In genomic region chr9:43699417-43700225, GRCm38 (mm10) we compare ENCODE assay signal across 15 mouse cellular contexts. TPM values are rescaled to one million over a fixed set of nuclear protein-coding genes. Genes with fewer than 3 reads are reported as not detected.
DNase-seq lines count a peak whose midpoint lies in the region; ATAC-seq and TF ChIP-seq lines count a peak whose summit lies in the region.
"Had no signal": no experiment of that assay in that cellular context is flagged by ENCODE, and none has a peak within 500 bp of the region (broad histone marks: within the 10 kb centered on the region; RNA-seq: fewer than 3 reads in every experiment).

No protein-coding gene starts in this region.

- no peak for TF ChIP-seq CTCF in gastrocnemius, adult 2 months (IDR thresholded peaks at IDR 0.05)

- H3K9me3 ChIP-seq in midbrain, embryonic 11.5 days (ENCODE audit: control insufficient read depth, low read length) = no peaks in the 10 kb centered on the region
- no peaks in the 10 kb centered on the region for H3K9me3 ChIP-seq in midbrain, embryonic 10.5 days (replicated peaks)
- no peaks in the 10 kb centered on the region for H3K9me3 ChIP-seq in forebrain, embryonic 14.5 days (replicated peaks; ENCODE audit: control insufficient read depth, low read length)
- H3K9me3 ChIP-seq: embryonic facial prominence, embryonic 15.5 days had no signal

- peak; percentile 79 for DNase-seq in midbrain, embryonic 11.5 days (ENCODE audit: low spot score, missing footprints)
- DNase-seq in midbrain, embryonic 10.5 days (ENCODE audit: low spot score) = no peak
- DNase-seq in forebrain, embryonic 14.5 days (ENCODE audit: low spot score) = peak; percentile 85
- DNase-seq in layer of hippocampus, adult 9-11 months = peak; percentile 63
- DNase-seq in retina, embryonic 14.5 days (ENCODE audit: low spot score) = peak; percentile 53
- no peak for DNase-seq in gastrocnemius, adult 2 months
- no peak for DNase-seq in adrenal gland, postnatal 25 days
- DNase-seq in kidney, adult 11 months = no peak
- DNase-seq: cerebellum, adult 11 months; heart, postnatal 36 days; spleen, adult 18-20 months; thymus, postnatal 14 days had no signal

- H3K9ac ChIP-seq in midbrain, embryonic 11.5 days (ENCODE audit: low read length) = no peak overlapping the region
- no peak overlapping the region for H3K9ac ChIP-seq in forebrain, embryonic 14.5 days (ENCODE audit: low read length)
- H3K9ac ChIP-seq: embryonic facial prominence, embryonic 15.5 days; liver, embryonic 14.5 days had no signal

- no peaks in the 10 kb centered on the region for H3K36me3 ChIP-seq in midbrain, embryonic 11.5 days (ENCODE audit: control insufficient read depth, insufficient read depth, low read length)
- H3K36me3 ChIP-seq in midbrain, embryonic 10.5 days = no peaks in the 10 kb centered on the region
- H3K36me3 ChIP-seq in forebrain, embryonic 14.5 days (ENCODE audit: control insufficient read depth, insufficient read depth, low read length) = no peaks in the 10 kb centered on the region
- H3K36me3 ChIP-seq: embryonic facial prominence, embryonic 15.5 days had no signal

- no peak overlapping the region for H3K4me2 ChIP-seq in midbrain, embryonic 11.5 days
- H3K4me2 ChIP-seq in forebrain, embryonic 14.5 days (ENCODE audit: low read length) = no peak overlapping the region
- H3K4me2 ChIP-seq: embryonic facial prominence, embryonic 15.5 days had no signal

- intact Hi-C loops in gastrocnemius, adult 2 months (cut with DNase I) = no loop called here

- 62% methylated on average over 11 of the region's 11 CpGs for WGBS in midbrain, embryonic 11.5 days
- WGBS in midbrain, embryonic 10.5 days = 83% methylated on average over 11 of the region's 11 CpGs
- 39% methylated on average over 11 of the region's 11 CpGs for WGBS in forebrain, embryonic 14.5 days

- ATAC-seq in midbrain, embryonic 11.5 days (ENCODE audit: low FRiP score) = peak; percentile 54; the same call in 1 of the 2 replicates
- ATAC-seq in forebrain, embryonic 14.5 days = peak; percentile 94

- H3K4me3 ChIP-seq in midbrain, embryonic 11.5 days (ENCODE audit: low read depth, low read length) = no peak overlapping the region
- no peak overlapping the region for H3K4me3 ChIP-seq in midbrain, embryonic 10.5 days
- H3K4me3 ChIP-seq in forebrain, embryonic 14.5 days (ENCODE audit: low read depth, low read length) = no peak overlapping the region
- H3K4me3 ChIP-seq in gastrocnemius, adult 2 months = no peak overlapping the region
- H3K4me3 ChIP-seq: embryonic facial prominence, embryonic 15.5 days; myocyte had no signal

- H3K27ac ChIP-seq in midbrain, embryonic 11.5 days (ENCODE audit: low read depth, low read length) = no peak overlapping the region; the same call in 1 of the 2 replicates
- no peak overlapping the region for H3K27ac ChIP-seq in midbrain, embryonic 10.5 days (replicated peaks)
- H3K27ac ChIP-seq in forebrain, embryonic 14.5 days (ENCODE audit: low read depth, low read length) = peak overlapping the region; percentile 49
- no peak overlapping the region for H3K27ac ChIP-seq in gastrocnemius, adult 2 months
- H3K27ac ChIP-seq: embryonic facial prominence, embryonic 15.5 days; liver, embryonic 14.5 days had no signal

- H3K27me3 ChIP-seq in midbrain, embryonic 11.5 days (ENCODE audit: control insufficient read depth, insufficient read depth, low read length) = no peaks in the 10 kb centered on the region
- H3K27me3 ChIP-seq in midbrain, embryonic 10.5 days (ENCODE audit: low read depth, poor library complexity, severe bottlenecking) = no peaks in the 10 kb centered on the region
- H3K27me3 ChIP-seq in forebrain, embryonic 14.5 days (replicated peaks; ENCODE audit: control insufficient read depth, insufficient read depth, low read length) = no peaks in the 10 kb centered on the region
- H3K27me3 ChIP-seq: embryonic facial prominence, embryonic 15.5 days had no signal

- H3K4me1 ChIP-seq in midbrain, embryonic 11.5 days (ENCODE audit: control insufficient read depth, insufficient read depth, low read length) = 0 out of 2 replicates have a peak, but pooled peaks cover 2% of the 10 kb centered on the region
- H3K4me1 ChIP-seq in midbrain, embryonic 10.5 days = peaks cover 24% of the 10 kb centered on the region
- peaks cover 3% of the 10 kb centered on the region; the same call in 1 of the 2 replicates for H3K4me1 ChIP-seq in forebrain, embryonic 14.5 days (ENCODE audit: control insufficient read depth, insufficient read depth, low read length)
- H3K4me1 ChIP-seq: embryonic facial prominence, embryonic 15.5 days had no signal

RNA-seq across cellular contexts. Expression of gene Nectin1, which starts 44.2 kb away (rescaled TPM):
- polyA plus RNA-seq in midbrain, embryonic 11.5 days (2014; fragmentation: Nextera tagmentation; extraction: Ambion mirVana) = 6.9 and 8.3 TPM in 2 replicates
- 6.9 and 7.3 TPM in 2 replicates for polyA plus RNA-seq in midbrain, embryonic 10.5 days (2016; fragmentation: Nextera tagmentation; extraction: Ambion mirVana)
- polyA plus RNA-seq in forebrain, embryonic 14.5 days (2014; fragmentation: Nextera tagmentation; extraction: Ambion mirVana) = 8.5 and 10.8 TPM in 2 replicates
- 1 to 10 TPM; 1.2 to 2.9 TPM for total RNA-seq in gastrocnemius, adult 2 months (2021)
- 23.6 and 25.7 TPM in 2 replicates for total RNA-seq in adrenal gland, postnatal 25 days (2021)

Comparison
In these comparisons a context has a peak if more than half of its experiments do, and no peak if none do; other contexts are left out.
1. DNase-seq: peak in midbrain, embryonic 11.5 days (single experiment), forebrain, embryonic 14.5 days (single experiment), layer of hippocampus, adult 9-11 months (single experiment) and retina, embryonic 14.5 days (single experiment); none in midbrain, embryonic 10.5 days (single experiment), gastrocnemius, adult 2 months (single experiment), adrenal gland, postnatal 25 days (single experiment) and kidney, adult 11 months (single experiment).